Mouse (Mus musculus) embryonic facial prominence, embryonic 14.5 days (tissue): ENCODE data around the gene Atp11a. TPM values are rescaled to one million over a fixed set of nuclear protein-coding genes. Genes with fewer than 3 reads are reported as not detected.
A peak's percentile ranks its signal among the peaks of the same experiment; 100 is the strongest.

Experiments used
- ATAC-seq: fragments of 200-750 bp; cut with Nextera tagmentation; 2 replicates; pipeline ENCODE4 v1.8.0; 2017; ENCODE audit warnings: low read depth, moderate number of reproducible peaks, moderate TSS enrichment
- DNase-seq: peaks from one replicate; pipeline ENCODE4 v3.0.0-alpha.2; 2015; ENCODE audit warnings: low spot score
- H3K27ac ChIP-seq: fragments of 300-500 bp; sonication (generic); replicated peaks from 2 replicates; pipeline ENCODE4 v1.5.1; 2014; ENCODE audit warnings: low read depth, mild to moderate bottlenecking, low read length, moderate library complexity
- H3K27me3 ChIP-seq: fragments of 300-500 bp; sonication (generic); replicated peaks from 2 replicates; pipeline ENCODE4 v1.6.1; 2014; ENCODE audit warnings: low read length; ENCODE audit not compliant: control insufficient read depth, insufficient read depth
- H3K36me3 ChIP-seq: fragments of 300-500 bp; sonication (generic); 2 replicates; pipeline ENCODE4 v1.6.1; 2014; ENCODE audit warnings: low read length, mixed read lengths; ENCODE audit not compliant: control insufficient read depth, insufficient read depth
- H3K4me1 ChIP-seq: fragments of 300-500 bp; sonication (generic); 2 replicates; pipeline ENCODE4 v1.6.1; 2014; ENCODE audit warnings: antibody characterized with exemption, low read length; ENCODE audit not compliant: control insufficient read depth, insufficient read depth
- H3K4me2 ChIP-seq: fragments of 300-500 bp; sonication (generic); 2 replicates; pipeline ENCODE4 v1.6.1; 2014; ENCODE audit warnings: low read depth, mild to moderate bottlenecking, low read length, moderate library complexity, mixed read lengths
- H3K4me3 ChIP-seq: fragments of 300-500 bp; sonication (generic); 2 replicates; pipeline ENCODE4 v1.5.1; 2014; ENCODE audit warnings: low read depth, mild to moderate bottlenecking, low read length
- H3K9ac ChIP-seq: fragments of 300-500 bp; sonication (generic); 2 replicates; pipeline ENCODE4 v1.6.1; 2014; ENCODE audit warnings: low read depth, mild to moderate bottlenecking, low read length, moderate library complexity, mixed read lengths
- H3K9me3 ChIP-seq: fragments of 300-500 bp; sonication (generic); 2 replicates; pipeline ENCODE4 v1.6.1; 2016; ENCODE audit warnings: low read length; ENCODE audit not compliant: control insufficient read depth
- WGBS: fragments of 180-500 bp; shearing (Covaris S2); extraction: QIAGEN DNeasy Blood & Tissue Kit; methylation state at CpG from one replicate; pipeline ENCODE4 v1.1.7; 2014; 5-methylcytosine and 5-hydroxymethylcytosine counted together
- polyA plus RNA-seq: library from polyadenylated mRNA; unstranded; fragments of >200 nt; fragmentation: Nextera tagmentation; extraction: Ambion mirVana; gene quantifications from 2 replicates; pipeline ENCODE4 v1.2.1, GENCODE M21; 2014

Atp11a gene
- polyA plus RNA-seq, 1 experiment from 2014 or later: 23.7 TPM

GRCm38 (mm10) chr8:12873357-12874046 is 116.7 kb downstream of the Atp11a start, which contains the start of gene Mcf2l:
Gene Mcf2l, plus strand, starts transcription at chr8:12873806.
- WGBS: 0% methylated on average over 25 of the region's 30 CpGs
- DNase-seq: peak; percentile 83
- H3K4me3 ChIP-seq: peak within 1 kb of the TSS; percentile 55
- peak; percentile 82 for ATAC-seq
- no peaks in the 10 kb centered on the region for H3K36me3 ChIP-seq
- H3K9me3 ChIP-seq: no peaks in the 10 kb centered on the region
- peak within 1 kb of the TSS; percentile 48 for H3K9ac ChIP-seq
- peak within 1 kb of the TSS; percentile 88 for H3K4me2 ChIP-seq
- H3K4me1 ChIP-seq: no peaks in the 10 kb centered on the region; the same call in 1 of the 2 replicates
- H3K27ac ChIP-seq: no peak within 1 kb of the TSS
- H3K27me3 ChIP-seq: peaks cover 4% of the 10 kb centered on the region; the same call in 1 of the 2 replicates

- H3K9ac ChIP-seq: peak overlapping the region; percentile 48; the same call in 1 of the 2 replicates
- H3K36me3 ChIP-seq: no peaks in the 10 kb centered on the region
- H3K27me3 ChIP-seq: peaks cover 4% of the 10 kb centered on the region; the same call in 1 of the 2 replicates
- H3K27ac ChIP-seq: no peak overlapping the region
- H3K4me3 ChIP-seq: peak overlapping the region; percentile 55
- H3K4me1 ChIP-seq: no peaks in the 10 kb centered on the region; the same call in 1 of the 2 replicates
- WGBS: 19% methylated on average over 8 of the region's 8 CpGs
- H3K4me2 ChIP-seq: peak overlapping the region; percentile 88
- no peaks in the 10 kb centered on the region for H3K9me3 ChIP-seq
- ATAC-seq: peak; percentile 56
- DNase-seq: no peak
Observed at GRCm38 (mm10) chr8:12874194-12874791, 117.5 kb downstream of the Atp11a start.

DNA sequence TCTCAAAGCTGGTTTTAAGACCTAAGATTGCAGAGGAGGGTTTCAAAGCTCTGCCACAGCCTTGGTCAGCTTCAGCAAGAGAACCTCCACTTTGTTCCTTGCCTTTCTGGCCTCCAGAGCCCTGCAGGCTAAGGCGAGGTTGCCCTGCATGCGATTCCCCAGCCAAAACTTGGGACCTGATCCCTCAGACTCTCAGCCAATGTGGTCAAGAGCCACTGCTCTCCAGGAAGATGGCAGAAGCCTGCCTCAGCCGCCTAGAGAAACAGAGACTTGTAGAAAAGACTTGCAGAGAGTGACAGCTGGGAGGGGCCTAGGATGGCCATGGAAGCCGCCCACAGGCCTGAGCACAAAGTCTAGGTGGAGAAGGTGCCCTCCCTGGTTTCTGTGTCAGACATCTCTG is 118.2 kb downstream of the Atp11a start:
- 74% methylated on average over 4 of the region's 4 CpGs for WGBS
- Histone ChIP-seq H3K4me3 (no peak overlapping the region), H3K27me3 (peaks cover 4% of the 10 kb centered on the region; the same call in 1 of the 2 replicates), H3K27ac (no peak overlapping the region), H3K4me1 (no peaks in the 10 kb centered on the region; the same call in 1 of the 2 replicates), H3K9ac (no peak overlapping the region), H3K4me2 (no peak overlapping the region), H3K9me3 (no peaks in the 10 kb centered on the region), H3K36me3 (no peaks in the 10 kb centered on the region)
- DNase-seq (no peak), ATAC-seq (no peak)

GRCm38 (mm10) chr8:12877126-12877525 is 120.3 kb downstream of the Atp11a start:
- Histone ChIP-seq H3K4me1 (no peaks in the 10 kb centered on the region; the same call in 1 of the 2 replicates), H3K4me2 (no peak overlapping the region), H3K27me3 (0 out of 2 replicates have a peak, but pooled peaks cover 4% of the 10 kb centered on the region), H3K9me3 (no peaks in the 10 kb centered on the region), H3K9ac (no peak overlapping the region), H3K27ac (no peak overlapping the region), H3K4me3 (no peak overlapping the region), H3K36me3 (no peaks in the 10 kb centered on the region)
- DNase-seq (no peak), ATAC-seq (no peak)
- WGBS: 70% methylated on average over 6 of the region's 6 CpGs

DNA sequence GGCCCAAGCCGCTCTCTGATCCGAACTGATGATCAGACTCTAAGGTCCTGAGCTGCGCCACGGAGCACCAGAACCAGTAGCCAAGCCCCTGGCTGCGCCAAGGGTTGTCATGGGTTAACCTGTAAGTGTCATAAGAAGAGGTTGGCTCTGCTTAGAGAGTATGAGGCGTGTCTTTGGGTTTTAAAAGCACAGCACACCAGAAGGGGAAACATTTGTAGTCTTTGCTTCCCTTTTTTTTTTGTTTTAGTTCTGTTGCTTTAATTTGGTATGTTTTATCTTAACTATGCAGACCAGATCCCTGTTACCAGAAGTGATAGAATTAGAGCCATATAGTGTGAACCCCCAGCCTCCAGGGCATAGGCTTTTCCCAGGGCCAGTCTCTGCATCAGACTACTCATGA is 123.3 kb downstream of the Atp11a start:
- WGBS: 83% methylated on average over 6 of the region's 6 CpGs

DNA sequence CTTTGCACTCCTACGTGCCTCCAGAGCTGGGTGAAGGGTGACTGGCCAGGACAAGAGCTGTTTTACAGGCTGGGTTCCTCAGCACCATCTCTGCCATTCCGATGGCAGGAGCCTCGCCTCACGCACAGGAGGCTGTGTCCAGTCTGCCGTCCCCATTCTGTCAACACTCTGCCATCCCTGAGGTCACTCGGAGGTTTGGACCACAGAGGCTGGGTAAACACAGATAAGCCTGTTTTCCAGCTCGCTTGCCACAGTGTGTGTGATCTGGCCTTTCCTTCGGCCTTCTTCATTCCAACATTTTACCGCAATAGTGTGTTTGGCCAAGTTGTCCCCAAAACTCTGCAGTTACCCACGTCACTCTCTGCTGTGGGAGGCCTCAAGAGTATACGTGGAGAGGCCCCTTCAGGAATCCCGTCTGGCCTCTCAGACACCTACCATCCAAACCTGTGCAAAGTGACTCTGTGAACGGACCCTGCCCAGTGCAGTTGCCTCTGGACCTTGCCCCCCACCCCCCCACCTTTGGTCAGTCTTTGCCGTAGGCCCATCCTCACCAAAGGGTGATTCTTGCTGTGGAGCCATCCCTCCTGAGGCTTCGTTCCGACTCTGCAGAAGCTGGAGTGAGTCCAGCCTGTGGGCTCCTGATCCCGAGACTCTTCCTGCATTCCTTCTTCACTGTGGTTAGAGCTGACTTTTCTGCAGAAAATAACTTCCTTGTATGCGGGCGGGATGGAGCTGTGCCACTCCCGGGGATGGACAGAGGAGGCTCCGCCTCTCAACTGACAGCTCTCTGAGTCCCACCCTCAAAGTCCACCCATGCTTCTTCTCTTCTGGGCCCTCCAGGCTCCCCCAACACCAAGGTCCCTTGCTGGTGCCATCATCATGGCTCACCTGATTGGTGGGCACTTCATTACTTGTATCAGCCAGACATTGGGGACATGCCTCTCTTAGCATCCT is 126.5 kb downstream of the Atp11a start:
- H3K27ac ChIP-seq: no peak overlapping the region
- ATAC-seq: peak; percentile 19; the same call in 1 of the 2 replicates
- no peaks in the 10 kb centered on the region for H3K36me3 ChIP-seq
- no peaks in the 10 kb centered on the region for H3K9me3 ChIP-seq
- H3K4me2 ChIP-seq: no peak overlapping the region
- H3K4me1 ChIP-seq: no peaks in the 10 kb centered on the region
- 62% methylated on average over 20 of the region's 21 CpGs for WGBS
- no peaks in the 10 kb centered on the region for H3K27me3 ChIP-seq
- no peak overlapping the region for H3K4me3 ChIP-seq
- no peak overlapping the region for H3K9ac ChIP-seq
- peak; percentile 38 for DNase-seq

More for the DNA sequence above, 123.3 kb downstream of the Atp11a start:
- no peak overlapping the region for H3K4me2 ChIP-seq
- H3K27me3 ChIP-seq: no peaks in the 10 kb centered on the region
- H3K4me3 ChIP-seq: no peak overlapping the region
- H3K9ac ChIP-seq: no peak overlapping the region
- ATAC-seq (no peak), DNase-seq (no peak)
- H3K36me3 ChIP-seq: no peaks in the 10 kb centered on the region
- no peaks in the 10 kb centered on the region for H3K4me1 ChIP-seq
- no peaks in the 10 kb centered on the region for H3K9me3 ChIP-seq
- no peak overlapping the region for H3K27ac ChIP-seq

DNA sequence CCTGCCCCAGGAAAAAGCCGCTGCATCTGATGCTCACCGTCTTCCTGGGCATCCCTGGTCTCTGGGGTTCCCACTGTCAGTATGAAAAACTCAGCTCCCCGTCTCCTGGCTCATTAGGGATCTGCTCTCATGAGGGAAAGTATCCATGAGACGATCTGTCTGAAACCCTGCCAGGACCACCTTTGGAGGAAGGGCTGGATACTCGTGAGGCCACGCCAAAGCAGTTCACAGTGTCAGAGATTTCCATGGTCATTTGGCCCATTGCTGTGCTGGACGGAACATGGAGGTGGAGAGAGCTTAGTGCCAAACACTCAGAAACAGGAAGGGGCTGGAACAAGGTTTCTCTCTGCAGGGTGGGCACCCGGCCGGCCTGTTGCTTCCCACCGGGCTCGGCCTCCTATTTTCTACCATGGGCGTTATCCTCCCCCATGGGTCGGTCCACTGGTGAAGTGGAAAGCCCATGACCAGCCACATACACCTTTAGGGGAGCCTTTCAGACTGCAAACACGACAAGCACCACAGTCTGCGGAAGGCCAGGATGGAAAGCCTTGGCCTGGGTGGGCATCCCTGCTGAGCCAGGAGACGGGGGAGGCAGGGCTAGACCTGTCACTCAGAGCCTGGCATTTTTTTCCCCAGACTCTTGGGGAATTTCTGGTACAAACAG is 131.1 kb downstream of the Atp11a start:
- H3K27ac ChIP-seq: no peak overlapping the region
- H3K9ac ChIP-seq: no peak overlapping the region
- H3K4me1 ChIP-seq: no peaks in the 10 kb centered on the region
- H3K4me3 ChIP-seq: no peak overlapping the region
- WGBS: 80% methylated on average over 16 of the region's 16 CpGs
- H3K27me3 ChIP-seq: no peaks in the 10 kb centered on the region
- no peak for DNase-seq
- no peak for ATAC-seq
- H3K4me2 ChIP-seq: no peak overlapping the region
- H3K36me3 ChIP-seq: no peaks in the 10 kb centered on the region
- H3K9me3 ChIP-seq: no peaks in the 10 kb centered on the region
